Mouse (Mus musculus) stomach, postnatal 0 days (tissue): ENCODE measurements around the gene Ncmap.
"Not testable (repeated sequence)": the region's sequence is repeated elsewhere in the genome, so short reads cannot be mapped to it uniquely, and the experiment has no call there.

Experiments used
- CTCF ChIP-seq: IDR thresholded peaks from 2 replicates; pipeline ENCODE4 v1.5.1; 2016; ENCODE audit warnings: antibody characterized with exemption, low read depth, mild to moderate bottlenecking, moderate library complexity
- EP300 ChIP-seq: optimal IDR thresholded peaks from 2 replicates; pipeline ENCODE3; 2016; ENCODE audit warnings: antibody characterized with exemption

- not testable (repeated sequence) for TF ChIP-seq CTCF, EP300
These were observed 43.3 kb downstream of the Ncmap start for GRCm38 (mm10) chr4:135354751-135355150.
